Mouse (Mus musculus) liver, postnatal 0 days (tissue): Measurements from ENCODE around the gene Mblac1. TPM values are rescaled to one million over a fixed set of nuclear protein-coding genes. Genes with fewer than 3 reads are reported as not detected.

ENCODE experiments used
- ATAC-seq: fragments of 200-750 bp; cut with Nextera tagmentation; 2 replicates; pipeline ENCODE4 v1.8.0; 2017; ENCODE audit warnings: mild to moderate bottlenecking, moderate library complexity
- DNase-seq: peaks from one replicate; pipeline ENCODE4 v3.0.0-alpha.2; 2016
- H3K27ac ChIP-seq: fragments of 300-500 bp; sonication (generic); 2 replicates; pipeline ENCODE4 v1.5.1; 2014; ENCODE audit warnings: antibody characterized with exemption, moderate library complexity, mild to moderate bottlenecking, low read depth
- H3K27me3 ChIP-seq: fragments of 300-500 bp; sonication (generic); 2 replicates; pipeline ENCODE4 v1.6.1; 2014; ENCODE audit warnings: low read length, control low read depth, mixed read lengths; ENCODE audit not compliant: insufficient read depth
- H3K36me3 ChIP-seq: fragments of 300-500 bp; sonication (generic); replicated peaks from 2 replicates; pipeline ENCODE4 v1.6.1; 2014; ENCODE audit warnings: mild to moderate bottlenecking, control low read depth, low read length, moderate library complexity, mixed read lengths; ENCODE audit not compliant: insufficient read depth
- H3K4me1 ChIP-seq: fragments of 300-500 bp; sonication (generic); 2 replicates; pipeline ENCODE4 v1.6.1; 2014; ENCODE audit warnings: antibody characterized with exemption, mild to moderate bottlenecking, control low read depth; ENCODE audit not compliant: insufficient read depth
- H3K4me2 ChIP-seq: fragments of 300-500 bp; sonication (generic); 2 replicates; pipeline ENCODE4 v1.6.1; 2014; ENCODE audit warnings: low read depth, mild to moderate bottlenecking, low read length, moderate library complexity, mixed read lengths
- H3K4me3 ChIP-seq: fragments of 300-500 bp; sonication (generic); 2 replicates; pipeline ENCODE4 v1.5.1; 2014; ENCODE audit warnings: low read depth, low read length
- H3K9ac ChIP-seq: fragments of 300-500 bp; sonication (generic); replicated peaks from 2 replicates; pipeline ENCODE4 v1.6.1; 2014; ENCODE audit warnings: mild to moderate bottlenecking, moderate library complexity
- H3K9me3 ChIP-seq: fragments of 300-500 bp; sonication (generic); 2 replicates; pipeline ENCODE4 v1.6.1; 2016; ENCODE audit warnings: mild to moderate bottlenecking, control low read depth, low read length, mixed read lengths
- CTCF ChIP-seq: sonication (generic); IDR thresholded peaks from 2 replicates; pipeline ENCODE4 v1.5.1; 2016; ENCODE audit warnings: antibody characterized with exemption, low read depth
- EP300 ChIP-seq: IDR thresholded peaks from 2 replicates; pipeline ENCODE4 v1.6.1; 2016; ENCODE audit warnings: antibody characterized with exemption, low read depth, mild to moderate bottlenecking
- WGBS: fragments of 180-500 bp; shearing (Covaris S2); extraction: QIAGEN DNeasy Blood & Tissue Kit; methylation state at CpG from one replicate; pipeline ENCODE4 v1.1.7; 2014; ENCODE audit not compliant: insufficient replicate concordance; 5-methylcytosine and 5-hydroxymethylcytosine counted together
- polyA plus RNA-seq: library from polyadenylated mRNA; unstranded; fragments of >200 nt; fragmentation: Nextera tagmentation; extraction: Ambion mirVana; gene quantifications from 2 replicates; pipeline ENCODE4 v1.2.1, GENCODE M21; 2015

The Mblac1 gene
- 2.9 and 3.2 TPM in 2 replicates for polyA plus RNA-seq

DNA sequence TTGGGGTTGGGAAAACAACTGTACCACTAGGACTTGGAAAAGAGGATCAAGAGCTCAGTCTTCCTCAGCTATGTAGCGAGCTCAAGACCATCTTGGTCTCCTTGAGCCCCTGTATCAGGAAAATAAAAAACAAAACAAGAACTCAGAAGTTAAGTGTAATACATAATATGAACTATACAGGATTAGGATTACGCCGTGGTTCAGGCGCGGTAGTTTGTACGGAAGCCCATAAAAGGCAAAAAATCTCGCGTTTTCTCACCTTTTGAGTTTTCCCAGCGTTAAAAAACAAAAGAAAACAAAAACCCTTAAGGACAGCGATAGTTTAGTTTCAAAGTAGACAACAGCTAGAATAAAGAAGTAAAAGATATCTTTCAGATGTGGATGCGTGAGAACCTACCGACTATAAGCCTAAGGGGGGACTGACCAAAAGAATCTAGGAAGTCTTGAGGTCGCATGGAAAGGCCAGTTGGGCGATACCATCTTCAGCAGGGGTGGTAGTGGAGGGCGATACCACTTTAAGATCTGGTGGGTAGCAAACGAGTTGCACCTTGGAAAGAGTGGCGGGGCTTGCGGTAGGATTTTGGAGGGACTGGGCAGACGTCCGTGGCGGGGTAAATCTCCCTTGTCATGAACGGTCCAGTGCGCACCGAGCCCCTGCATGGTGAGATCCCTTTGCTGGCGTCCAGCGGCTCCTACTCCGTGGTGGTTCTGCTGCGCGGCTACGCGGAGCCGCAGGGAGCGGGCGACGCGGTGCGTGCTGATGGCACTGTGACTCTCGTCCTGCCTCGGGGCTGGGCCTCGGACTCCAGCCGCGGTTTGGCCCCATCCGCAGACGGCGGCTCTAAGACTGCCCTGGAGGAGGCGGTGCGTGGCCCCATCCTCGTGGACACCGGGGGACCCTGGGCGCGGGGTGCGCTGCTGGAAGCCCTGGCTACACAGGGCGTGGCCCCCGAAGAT lies at the start of gene Mblac1:
TSS of gene Mblac1 (plus strand) at position 544 of the 957 bp plus-strand sequence.
- DNase-seq (peak; percentile 86), ATAC-seq (peak; percentile 83)
- TF ChIP-seq EP300 (peak; percentile 60; the same call in 1 of the 2 replicates), CTCF (no peak)
- H3K27me3 ChIP-seq, result no peaks in the 10 kb centered on the region
- H3K9ac ChIP-seq, result peak within 1 kb of the TSS; percentile 87
- peak within 1 kb of the TSS; percentile 86 for H3K27ac ChIP-seq
- peak within 1 kb of the TSS; percentile 100 for H3K4me2 ChIP-seq
- no peaks in the 10 kb centered on the region for H3K9me3 ChIP-seq
- H3K4me1 ChIP-seq, result peaks cover 15% of the 10 kb centered on the region
- 0 out of 2 replicates have a peak, but pooled peaks cover 3% of the 10 kb centered on the region for H3K36me3 ChIP-seq
- 6% methylated on average over 54 of the region's 54 CpGs for WGBS
- peak within 1 kb of the TSS; percentile 83 for H3K4me3 ChIP-seq

DNA sequence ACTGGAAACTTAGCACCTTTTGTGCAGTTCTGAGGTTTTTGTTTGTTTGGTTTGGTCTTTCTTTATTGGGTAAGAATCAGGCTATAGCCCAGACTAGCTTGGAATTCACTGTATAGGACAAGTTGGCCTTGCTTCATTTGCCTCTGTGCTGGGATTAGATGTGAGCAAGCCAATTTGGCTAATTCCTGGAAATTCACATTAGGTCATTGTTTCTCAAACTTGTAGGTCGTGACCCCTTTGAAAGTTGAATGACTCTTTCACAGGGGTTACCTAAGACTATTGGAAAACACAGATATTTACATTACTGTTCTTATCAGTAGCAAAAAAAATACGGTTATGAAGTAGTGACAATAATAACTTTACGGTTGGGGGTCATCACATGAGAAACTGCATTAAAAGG lies 39.7 kb upstream of the Mblac1 start:
- ATAC-seq, result peak; percentile 60
- H3K27ac ChIP-seq, result peak overlapping the region; percentile 94
- H3K9ac ChIP-seq, result peak overlapping the region; percentile 90; the same call in 1 of the 2 replicates
- H3K27me3 ChIP-seq, result no peaks in the 10 kb centered on the region
- H3K36me3 ChIP-seq, result peaks cover 20% of the 10 kb centered on the region
- H3K4me2 ChIP-seq, result peak overlapping the region; percentile 81
- 0 out of 2 replicates have a peak, but pooled peaks cover 5% of the 10 kb centered on the region for H3K4me1 ChIP-seq
- peak overlapping the region; percentile 82 for H3K4me3 ChIP-seq
- no peak for DNase-seq
- H3K9me3 ChIP-seq, result no peaks in the 10 kb centered on the region
- WGBS, result 38% methylated on average over 3 of the region's 3 CpGs
- TF ChIP-seq EP300, result peak; percentile 44; the same call in 1 of the 2 replicates
- TF ChIP-seq CTCF, result no peak

DNA sequence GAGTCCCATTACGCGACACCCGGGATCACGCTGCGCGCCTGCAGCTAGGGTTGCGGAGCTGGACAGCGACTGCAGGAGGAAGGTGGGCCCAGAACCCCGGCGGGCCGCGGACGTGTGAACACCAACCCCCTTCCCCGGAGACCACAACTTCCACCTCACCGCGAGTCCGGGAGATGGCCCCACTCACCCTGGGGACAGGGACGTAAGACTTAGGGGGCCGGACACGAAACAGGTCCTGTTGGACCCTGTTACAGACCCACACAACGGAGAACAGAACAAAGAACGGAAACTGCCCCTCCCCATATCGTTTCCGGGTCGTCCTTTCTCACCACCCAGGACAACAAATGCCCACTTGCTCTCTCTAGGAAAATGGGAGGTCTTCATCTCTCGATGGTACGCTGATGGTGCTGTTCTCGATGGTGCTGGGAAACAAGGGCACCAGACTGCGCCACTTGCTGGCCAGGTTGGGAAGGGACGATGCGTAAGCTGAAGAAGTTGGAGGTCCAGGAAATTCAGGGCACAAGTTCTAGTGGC lies 38.6 kb upstream of the Mblac1 start, which contains the start of gene Zfp113:
TSS of gene Zfp113 (minus strand) at position 302 of the 534 bp plus-strand sequence.
- TF ChIP-seq CTCF (peak; percentile 98), EP300 (peak; percentile 65)
- peak; percentile 87 for DNase-seq
- WGBS, result under 1% methylated on average over 31 of the region's 31 CpGs
- Histone ChIP-seq H3K4me3 (peak within 1 kb of the TSS; percentile 82), H3K9ac (peak within 1 kb of the TSS; percentile 90), H3K27ac (peak within 1 kb of the TSS; percentile 94), H3K27me3 (no peaks in the 10 kb centered on the region), H3K4me2 (peak within 1 kb of the TSS; percentile 81), H3K4me1 (peaks cover 8% of the 10 kb centered on the region; the same call in 1 of the 2 replicates), H3K36me3 (peaks cover 17% of the 10 kb centered on the region), H3K9me3 (no peaks in the 10 kb centered on the region)
- peak; percentile 95 for ATAC-seq

DNA sequence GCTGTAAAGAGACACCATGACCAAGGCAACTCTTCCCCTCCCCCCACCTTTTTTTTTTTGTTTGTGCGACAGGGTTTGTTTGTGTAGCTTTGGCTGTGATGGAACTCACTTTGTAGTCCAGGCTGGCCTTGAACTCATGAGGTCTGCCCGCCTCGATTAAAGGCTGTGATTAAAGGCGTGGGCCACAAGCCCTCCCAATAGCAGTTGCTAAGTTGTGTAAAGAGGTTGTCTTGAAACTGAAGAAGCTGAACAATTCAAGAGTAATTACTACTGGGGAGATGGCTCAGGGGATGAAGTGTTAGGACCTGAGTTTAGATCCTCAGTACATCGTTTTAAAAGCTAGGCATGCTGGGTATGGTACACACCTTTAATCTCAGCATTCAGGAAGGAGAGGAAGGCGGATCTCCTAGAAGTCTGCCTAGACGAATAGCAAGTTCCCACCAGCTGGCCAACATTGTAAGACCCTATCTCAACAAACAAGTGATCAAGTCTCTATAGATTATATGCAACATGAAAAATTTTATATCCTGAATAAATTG lies 33.8 kb upstream of the Mblac1 start:
- H3K4me2 ChIP-seq, result peak overlapping the region; percentile 71
- peak overlapping the region; percentile 77; the same call in 1 of the 2 replicates for H3K9ac ChIP-seq
- H3K9me3 ChIP-seq, result no peaks in the 10 kb centered on the region
- H3K27me3 ChIP-seq, result no peaks in the 10 kb centered on the region
- DNase-seq (no peak), ATAC-seq (no peak)
- H3K4me3 ChIP-seq, result peak overlapping the region; percentile 74
- H3K36me3 ChIP-seq, result peaks cover 31% of the 10 kb centered on the region
- peak overlapping the region; percentile 13; the same call in 1 of the 2 replicates for H3K27ac ChIP-seq
- TF ChIP-seq EP300 (no peak), CTCF (no peak)
- WGBS, result 60% methylated on average over 7 of the region's 7 CpGs
- H3K4me1 ChIP-seq, result peaks cover 22% of the 10 kb centered on the region

DNA sequence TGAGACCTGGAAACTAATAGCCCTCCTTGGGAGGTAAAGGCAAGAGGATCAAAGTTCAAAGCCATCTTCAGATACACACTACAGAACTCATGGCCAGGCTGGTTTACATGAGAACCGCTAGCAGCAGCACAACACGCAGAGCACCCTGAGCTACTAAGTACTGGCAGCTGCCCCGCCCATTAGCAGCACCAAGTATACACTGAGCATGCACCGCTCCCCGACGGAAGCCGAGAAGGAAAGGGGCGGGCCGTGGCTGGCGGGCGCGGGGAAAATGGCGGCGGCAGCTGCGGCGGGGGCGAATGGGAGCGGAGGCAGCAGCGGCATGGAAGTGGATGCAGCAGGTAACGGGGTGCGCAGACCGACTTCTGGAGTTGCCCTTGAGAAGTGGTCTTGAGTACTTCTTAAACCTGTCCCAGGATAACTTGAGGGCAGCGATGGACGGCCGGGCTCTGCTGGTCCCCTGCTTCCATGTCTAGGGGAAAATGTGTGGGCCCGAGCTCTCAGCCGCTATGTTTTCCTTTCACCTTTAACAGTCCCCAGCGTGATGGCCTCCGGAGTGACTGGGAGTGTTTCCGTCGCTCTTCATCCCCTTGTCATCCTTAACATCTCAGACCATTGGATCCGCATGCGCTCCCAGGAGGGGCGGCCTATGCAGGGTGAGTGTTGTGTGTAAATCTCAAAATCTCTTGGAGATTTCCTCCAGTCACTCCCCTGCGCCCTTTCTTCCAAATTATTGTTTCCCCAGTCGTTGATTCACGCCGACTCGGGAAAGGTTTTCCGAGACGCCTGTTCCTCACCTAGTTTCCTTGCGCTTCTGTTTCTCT lies 33.1 kb upstream of the Mblac1 start, which contains the start of gene Cops6:
TSS of gene Cops6 (plus strand) at position 230 of the 824 bp plus-strand sequence.
- Histone ChIP-seq H3K9me3 (no peaks in the 10 kb centered on the region), H3K27me3 (no peaks in the 10 kb centered on the region), H3K4me3 (peak within 1 kb of the TSS; percentile 74), H3K27ac (peak within 1 kb of the TSS; percentile 72), H3K36me3 (peaks cover 38% of the 10 kb centered on the region), H3K4me1 (peaks cover 22% of the 10 kb centered on the region), H3K9ac (peak within 1 kb of the TSS; percentile 77), H3K4me2 (peak within 1 kb of the TSS; percentile 71)
- ATAC-seq (peak; percentile 94), DNase-seq (peak; percentile 96)
- WGBS, result under 1% methylated on average over 41 of the region's 42 CpGs
- TF ChIP-seq EP300 (peak; percentile 36; the same call in 1 of the 2 replicates), CTCF (no peak)
